Mouse (Mus musculus): ENCODE results near the gene Srrd.

Srrd gene

GRCm38 (mm10) chr5:112359520-112359919 lies 16.7 kb upstream of the Srrd start:
- DNase-seq (ENCODE audit: low read depth, low spot score) = no peak

DNA sequence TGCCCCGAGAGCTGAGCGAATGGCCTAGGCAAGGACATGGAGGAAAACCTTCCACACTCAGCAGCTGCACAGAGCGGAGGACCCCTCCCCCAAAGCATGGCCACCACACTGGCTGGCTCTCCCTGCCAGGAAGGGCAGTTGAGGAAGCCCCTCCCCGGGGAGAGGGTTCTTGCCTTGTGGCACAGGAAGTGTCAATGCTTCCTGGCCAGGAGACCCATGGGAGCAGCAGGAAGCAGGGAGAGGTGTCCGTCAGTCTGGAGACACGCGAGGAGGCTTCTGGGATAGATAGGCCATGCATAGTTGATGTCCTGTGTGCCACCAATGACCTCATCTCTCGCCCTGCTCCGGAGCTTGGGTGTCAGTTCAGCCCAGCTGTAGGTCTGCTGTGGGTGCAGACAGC lies 13.5 kb upstream of the Srrd start:
- no peak for DNase-seq (ENCODE audit: low read depth, low spot score)

DNA sequence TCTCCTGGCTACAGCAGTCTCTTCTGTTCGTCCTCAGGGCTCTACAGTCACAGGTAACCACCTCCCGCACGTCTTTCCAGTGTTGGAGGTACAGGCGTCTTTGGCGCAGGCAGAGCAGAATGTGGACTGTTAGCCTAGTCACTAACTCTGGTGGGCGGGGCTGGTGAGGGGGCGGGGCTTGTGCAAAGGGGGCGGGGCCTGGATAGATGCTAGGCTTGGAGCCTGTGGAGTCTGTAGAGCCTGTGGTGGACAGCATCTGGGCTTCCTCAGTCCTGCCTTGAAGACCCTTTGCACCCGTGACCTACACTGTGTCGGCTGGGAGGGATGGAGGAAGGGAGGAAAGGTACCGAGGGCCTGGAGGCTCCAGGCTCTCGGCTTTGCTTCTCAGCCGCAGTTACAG lies 13.1 kb upstream of the Srrd start, which contains the start of gene Gm6583:
Gene Gm6583, minus strand, starts transcription at position 124 of the 400 bp plus-strand sequence.
- DNase-seq (ENCODE audit: low read depth, low spot score) = peak; percentile 69

GRCm38 (mm10) chr5:112355493-112355892 lies 12.7 kb upstream of the Srrd start:
- no peak for DNase-seq (ENCODE audit: low read depth, low spot score)

- DNase-seq (ENCODE audit: low read depth, low spot score) = no peak
Observed at GRCm38 (mm10) chr5:112349169-112349568, 6.3 kb upstream of the Srrd start.

DNA sequence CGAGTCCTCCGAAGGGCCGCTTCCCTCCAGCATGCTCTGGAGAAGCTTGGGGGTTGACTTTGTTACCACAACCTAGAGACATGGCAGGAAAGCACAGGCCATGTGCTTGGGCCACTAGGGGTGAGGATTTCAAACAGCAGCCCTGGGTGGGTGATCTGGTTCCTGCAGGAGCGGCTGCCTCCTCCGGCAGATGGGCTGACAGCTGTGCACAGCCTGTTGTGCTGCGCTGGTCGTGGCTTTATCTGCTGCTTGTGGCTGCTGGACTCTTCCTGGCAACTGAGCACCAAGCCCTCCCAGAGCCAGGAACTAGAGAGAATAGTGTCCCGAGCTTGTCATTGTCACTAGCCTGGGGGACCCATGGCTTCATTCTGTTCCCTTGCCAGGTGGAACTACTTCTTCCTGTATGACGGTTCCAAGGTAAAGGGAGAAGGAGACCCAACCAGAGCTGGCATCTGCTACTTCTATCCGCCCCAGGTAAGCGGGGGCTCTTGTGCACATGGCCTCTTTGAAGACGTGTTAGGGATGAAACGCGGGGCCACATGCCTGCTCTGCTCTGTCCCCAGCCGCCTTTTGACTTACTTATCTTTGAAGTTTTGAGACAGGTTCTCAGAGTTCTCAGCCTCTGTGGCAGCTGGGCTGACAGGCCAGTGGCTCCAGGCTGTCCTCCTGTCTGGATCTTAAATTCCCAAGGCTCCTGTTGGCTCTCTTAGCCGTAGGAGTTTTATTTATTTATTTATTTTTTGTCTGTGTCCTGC lies 3.5 kb upstream of the Srrd start:
- no peak for DNase-seq (ENCODE audit: low read depth, low spot score)

GRCm38 (mm10) chr5:112344092-112344960 lies 1.5 kb upstream of the Srrd start:
- DNase-seq (ENCODE audit: low read depth, low spot score) = no peak

DNA sequence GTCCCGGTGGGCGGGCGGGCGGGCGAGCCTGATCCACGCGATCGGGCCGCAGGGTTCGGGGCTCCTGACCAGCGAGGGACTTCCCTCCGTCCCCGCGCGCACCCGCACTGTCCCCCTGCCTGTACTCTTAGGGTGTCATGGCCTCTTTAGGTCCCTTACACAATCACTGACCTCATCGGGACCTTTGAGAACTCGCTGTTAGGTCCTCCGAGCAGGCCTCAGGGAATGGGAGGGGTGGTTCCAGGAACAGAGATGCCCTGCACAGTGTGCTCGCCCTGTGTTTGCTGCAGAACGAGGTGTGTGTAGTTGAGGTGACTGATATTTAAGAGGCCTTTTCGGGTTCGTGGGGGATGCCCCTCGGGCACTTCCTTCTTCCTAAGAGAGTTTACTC lies 360 bp upstream of the Srrd start:
- peak; percentile 34 for DNase-seq (ENCODE audit: low read depth, low spot score)

GRCm38 (mm10) chr5:112339215-112339614 lies 3.6 kb downstream of the Srrd start:
- no peak for DNase-seq (ENCODE audit: low read depth, low spot score)

DNA sequence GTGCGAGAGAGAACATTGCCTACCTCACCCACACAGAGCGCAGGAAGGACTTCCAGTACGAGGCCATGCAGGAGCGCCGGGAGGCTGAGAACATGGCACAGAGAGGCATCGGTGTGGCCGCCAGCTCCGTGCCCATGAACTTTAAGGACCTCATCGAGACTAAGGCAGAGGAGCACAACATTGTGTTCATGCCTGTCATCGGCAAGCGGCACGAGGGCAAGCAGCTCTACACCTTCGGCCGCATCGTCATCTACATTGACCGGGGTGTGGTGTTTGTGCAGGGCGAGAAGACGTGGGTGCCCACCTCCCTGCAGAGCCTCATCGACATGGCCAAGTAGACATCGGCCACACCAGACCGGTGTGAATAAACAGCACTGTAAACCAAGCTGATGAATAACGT lies 5.8 kb downstream of the Srrd start:
- no peak for DNase-seq (ENCODE audit: low read depth, low spot score)

DNA sequence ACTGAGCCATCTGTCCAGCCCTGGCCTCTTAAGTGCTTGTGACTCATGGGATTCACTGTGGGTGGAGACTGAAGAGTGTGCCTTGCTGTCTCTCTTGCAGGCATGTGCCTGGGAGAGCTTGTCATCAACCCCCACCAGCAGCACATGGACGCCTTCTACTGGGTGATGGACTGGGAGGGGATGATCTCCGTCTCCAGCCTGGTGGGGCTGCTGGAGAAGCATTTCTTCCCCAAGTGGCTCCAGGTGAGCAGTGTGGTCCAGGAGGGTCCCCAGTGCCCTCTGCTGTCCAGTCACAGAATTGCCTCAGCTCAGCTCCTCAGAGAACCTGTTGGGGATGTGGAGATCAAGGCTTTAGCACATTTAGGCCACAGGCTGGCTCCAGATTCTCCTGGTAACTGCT lies 7.4 kb downstream of the Srrd start:
- DNase-seq (ENCODE audit: low read depth, low spot score) = peak; percentile 70

DNA sequence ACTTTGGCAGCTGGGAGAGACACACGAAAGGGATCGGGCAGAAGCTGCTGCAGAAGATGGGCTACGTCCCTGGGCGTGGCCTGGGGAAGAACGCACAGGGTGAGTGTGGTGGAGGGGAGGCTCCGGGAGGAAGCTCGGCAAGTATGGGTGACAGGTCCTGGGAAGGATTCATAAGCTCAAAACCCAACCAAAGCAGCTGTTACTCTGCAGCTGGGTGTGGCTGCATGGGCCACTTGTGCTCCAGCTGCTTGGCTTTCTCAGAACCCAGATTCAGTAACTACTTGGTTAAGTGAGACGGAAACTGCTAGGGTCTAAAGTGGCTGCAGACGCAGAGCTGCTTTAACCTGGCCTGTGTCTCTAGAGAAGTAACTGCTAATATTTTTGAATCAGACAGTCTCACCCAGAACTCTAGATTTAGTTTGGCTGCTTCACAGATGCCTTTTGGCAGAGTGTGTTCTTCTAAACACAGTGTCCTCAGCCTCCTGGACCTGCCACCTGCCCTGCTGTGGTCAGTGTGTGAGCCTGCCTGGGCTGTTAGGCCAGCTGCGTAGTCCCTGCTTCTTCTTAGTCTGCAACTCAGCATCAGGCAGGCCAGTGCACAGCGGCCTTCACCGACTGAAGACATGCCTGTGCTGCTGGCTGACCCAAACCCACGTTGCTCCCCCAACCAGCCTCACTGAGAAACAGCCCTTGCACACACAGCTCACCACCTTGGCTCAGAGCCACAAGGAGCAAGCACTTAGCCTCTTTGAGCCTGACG lies 12.9 kb downstream of the Srrd start:
- no peak for DNase-seq (ENCODE audit: low read depth, low spot score)

- DNase-seq (ENCODE audit: low read depth, low spot score) = no peak
Observed at GRCm38 (mm10) chr5:112327854-112328253, 15.0 kb downstream of the Srrd start.

GRCm38 (mm10) chr5:112326446-112327009 lies 16.3 kb downstream of the Srrd start:
- DNase-seq (ENCODE audit: low read depth, low spot score) = no peak

- peak; percentile 98 for DNase-seq (ENCODE audit: low read depth, low spot score)
Observed at GRCm38 (mm10) chr5:112325546-112326445, 17.0 kb downstream of the Srrd start, which contains the start of gene Tfip11. Tfip11 (plus strand) TSS chr5:112326358.

GRCm38 (mm10) chr5:112324637-112325545 lies 17.9 kb downstream of the Srrd start:
- peak; percentile 90 for DNase-seq (ENCODE audit: low read depth, low spot score)

DNA sequence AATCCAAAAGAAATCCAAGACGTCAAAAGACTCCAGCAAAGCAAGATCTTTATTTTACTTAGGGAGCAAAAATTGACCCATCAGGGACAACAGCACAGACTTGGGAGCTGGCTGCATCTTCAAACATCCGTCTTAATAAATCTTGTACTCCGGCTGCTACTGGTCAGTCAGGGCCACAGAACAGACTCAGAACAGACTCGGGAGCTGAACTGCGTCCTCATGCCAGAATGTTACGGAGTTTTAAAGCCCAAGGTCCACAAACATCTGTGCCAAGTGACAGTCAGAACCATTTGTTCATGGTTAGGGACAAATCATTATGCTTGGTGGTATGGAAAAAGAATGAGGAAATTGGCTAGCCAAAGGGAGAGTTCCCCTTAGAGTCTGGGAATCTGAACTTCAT lies 19.6 kb downstream of the Srrd start:
- DNase-seq (ENCODE audit: low read depth, low spot score) = no peak

DNA sequence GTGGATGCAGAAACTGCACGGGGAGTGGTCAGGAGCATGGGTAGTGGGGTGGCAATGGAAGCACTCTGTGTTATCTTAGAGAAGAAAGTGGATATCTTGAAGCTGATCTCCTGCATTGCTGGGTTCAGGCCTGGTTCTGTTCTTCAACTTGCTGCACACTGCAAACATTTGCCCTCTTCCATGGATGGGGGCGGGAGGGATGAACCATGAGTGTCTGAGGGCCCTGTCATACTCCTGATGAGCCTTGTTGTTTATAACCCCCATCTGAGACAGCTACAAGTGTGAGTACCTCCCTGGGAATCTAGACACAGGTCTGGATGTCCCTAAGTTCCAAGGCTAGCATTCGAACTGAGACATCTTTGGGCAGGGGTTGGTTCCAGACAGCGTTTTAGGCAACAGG lies 21.5 kb downstream of the Srrd start:
- DNase-seq (ENCODE audit: low read depth, low spot score) = no peak

DNA sequence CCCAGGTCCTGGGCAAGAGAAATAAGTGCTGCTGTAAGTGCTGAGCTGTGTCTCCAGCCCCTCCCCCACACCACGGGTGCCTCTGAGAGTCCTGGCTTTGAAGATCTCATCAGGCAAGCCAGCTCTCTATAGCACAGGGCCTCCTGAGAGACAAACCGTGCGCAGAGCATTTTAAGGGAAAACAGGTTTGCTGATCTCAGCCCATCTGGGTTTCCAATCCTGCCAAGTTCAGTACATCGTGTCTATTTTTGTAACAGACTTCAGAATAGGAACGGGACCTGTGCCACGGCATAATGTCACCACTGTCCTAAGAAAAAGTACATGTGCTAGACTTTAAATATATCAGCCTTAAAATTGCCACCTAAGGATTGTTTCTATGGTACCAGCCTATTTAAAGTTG lies 21.9 kb downstream of the Srrd start:
- DNase-seq (ENCODE audit: low read depth, low spot score) = no peak

GRCm38 (mm10) chr5:112320379-112320778 lies 22.5 kb downstream of the Srrd start:
- no peak for DNase-seq (ENCODE audit: low read depth, low spot score)
